Comparison of ENCODE assay signal across 32 mouse cellular contexts in genomic region chr4:143132433-143132832, GRCm38 (mm10).
DNase-seq lines count a peak whose midpoint lies in the region; ATAC-seq and TF ChIP-seq lines count a peak whose summit lies in the region.
"Had no signal": no experiment of that assay in that cellular context is flagged by ENCODE, and none has a peak within 500 bp of the region (broad histone marks: within the 10 kb centered on the region; RNA-seq: fewer than 3 reads in every experiment).

No protein-coding gene starts in this region.

- H3K4me1 ChIP-seq in forebrain, postnatal 0 days (ENCODE audit: insufficient read depth) = no peaks in the 10 kb centered on the region
- H3K4me1 ChIP-seq in forebrain, embryonic 13.5 days = no peaks in the 10 kb centered on the region
- H3K4me1 ChIP-seq: hindbrain, embryonic 15.5 days; kidney, embryonic 15.5 days; liver, embryonic 12.5 days; neural tube, embryonic 15.5 days had no signal

- 89% methylated on average over 7 of the region's 7 CpGs for WGBS in forebrain, postnatal 0 days
- WGBS in forebrain, embryonic 13.5 days = 95% methylated on average over 7 of the region's 7 CpGs

- no peak for TF ChIP-seq CTCF in forebrain, postnatal 0 days (IDR thresholded peaks at IDR 0.05; ENCODE audit: low read depth)

- H3K9ac ChIP-seq in forebrain, postnatal 0 days = no peak overlapping the region
- H3K9ac ChIP-seq in forebrain, embryonic 13.5 days = no peak overlapping the region
- H3K9ac ChIP-seq: heart, embryonic 13.5 days; hindbrain, embryonic 15.5 days; kidney, embryonic 15.5 days; liver, embryonic 12.5 days; liver, postnatal 0 days; neural tube, embryonic 15.5 days had no signal

- H3K27me3 ChIP-seq in forebrain, postnatal 0 days (ENCODE audit: insufficient read depth, low read length) = no peaks in the 10 kb centered on the region
- no peaks in the 10 kb centered on the region for H3K27me3 ChIP-seq in forebrain, embryonic 13.5 days
- H3K27me3 ChIP-seq: CH12.LX; heart, embryonic 13.5 days; hindbrain, embryonic 15.5 days; kidney, embryonic 15.5 days; liver, embryonic 12.5 days; neural tube, embryonic 15.5 days had no signal

- no peak overlapping the region for H3K4me2 ChIP-seq in forebrain, postnatal 0 days (ENCODE audit: low read depth)
- no peak overlapping the region for H3K4me2 ChIP-seq in forebrain, embryonic 13.5 days
- H3K4me2 ChIP-seq: heart, embryonic 13.5 days; hindbrain, embryonic 15.5 days; kidney, embryonic 15.5 days; liver, embryonic 12.5 days; neural tube, embryonic 15.5 days had no signal

- intact Hi-C loops in left cerebral cortex, postnatal 25 days (cut with DNase I) = no loop called here

- H3K9me3 ChIP-seq in forebrain, postnatal 0 days (ENCODE audit: low read length) = no peaks in the 10 kb centered on the region
- H3K9me3 ChIP-seq in forebrain, embryonic 13.5 days (replicated peaks) = no peaks in the 10 kb centered on the region
- H3K9me3 ChIP-seq: heart, embryonic 13.5 days; hindbrain, embryonic 15.5 days; kidney, embryonic 15.5 days; liver, embryonic 12.5 days; neural tube, embryonic 15.5 days had no signal

- H3K27ac ChIP-seq in forebrain, postnatal 0 days (ENCODE audit: low read depth, low read length) = no peak overlapping the region
- H3K27ac ChIP-seq in forebrain, embryonic 13.5 days = no peak overlapping the region
- H3K27ac ChIP-seq: gastrocnemius, adult 2 months; heart, adult 2 months; heart, embryonic 13.5 days; hindbrain, embryonic 15.5 days; kidney, embryonic 15.5 days; liver, embryonic 12.5 days; neural tube, embryonic 15.5 days had no signal

- peak; percentile 23; the same call in 1 of the 2 replicates for ATAC-seq in forebrain, postnatal 0 days
- ATAC-seq in forebrain, embryonic 13.5 days = no peak
- ATAC-seq: activated CD4-positive, CD25-positive, alpha-beta regulatory T cell, adult 4 months; forebrain, embryonic 14.5 days; inflammation-experienced regulatory T-cells, adult 6 months; liver, embryonic 12.5 days; liver, postnatal 0 days had no signal

- no peak for DNase-seq in forebrain, postnatal 0 days
- peak; percentile 79 for DNase-seq in right cerebral cortex, adult 18-20 months
- DNase-seq in right cerebral cortex, postnatal 4 days = no peak
- peak; percentile 43 to 91 for DNase-seq in left cerebral cortex, postnatal 25 days (ENCODE audit: low spot score in 2 of 2)
- peak; percentile 85 for DNase-seq in telencephalon, adult 2 months (ENCODE audit: low read depth, low spot score)
- no peak for DNase-seq in adrenal gland, adult 18-20 months (ENCODE audit: low spot score in 2 of 2)
- DNase-seq in lung, postnatal 25 days (ENCODE audit: low spot score) = no peak
- DNase-seq: adrenal gland, adult 8-10 months; cerebellum, adult 9-10 months; cerebellum, postnatal 36 days; gastrocnemius, adult 2 months; gastrocnemius, postnatal 36 days; heart, adult 2 months; heart, postnatal 10 days; kidney, adult 11 months; kidney, postnatal 25 days; liver, postnatal 0 days; lung, postnatal 10 days; midbrain, embryonic 14.5 days; retina, postnatal 1 day; spleen, adult 18-20 months; thymus, postnatal 4 days had no signal

- peaks cover 65% of the 10 kb centered on the region for H3K36me3 ChIP-seq in forebrain, postnatal 0 days (ENCODE audit: insufficient read depth)
- peaks cover 81% of the 10 kb centered on the region for H3K36me3 ChIP-seq in forebrain, embryonic 13.5 days (ENCODE audit: poor library complexity, severe bottlenecking)

- no peak overlapping the region for H3K4me3 ChIP-seq in forebrain, postnatal 0 days (ENCODE audit: low read depth, low read length)
- no peak overlapping the region for H3K4me3 ChIP-seq in forebrain, embryonic 13.5 days
- H3K4me3 ChIP-seq: gastrocnemius, adult 2 months; heart, adult 2 months; heart, embryonic 13.5 days; hindbrain, embryonic 15.5 days; kidney, embryonic 15.5 days; liver, embryonic 12.5 days; neural tube, embryonic 15.5 days had no signal

Comparison
In these comparisons a context has a peak if more than half of its experiments do, and no peak if none do; other contexts are left out.
1. DNase-seq: peak in right cerebral cortex, adult 18-20 months (single experiment), left cerebral cortex, postnatal 25 days (2 of 2) and telencephalon, adult 2 months (single experiment); none in forebrain, postnatal 0 days (single experiment), right cerebral cortex, postnatal 4 days (single experiment), adrenal gland, adult 18-20 months (0 of 2) and lung, postnatal 25 days (single experiment).